Mouse (Mus musculus): Measurements from ENCODE around the gene Creld2. TPM values are rescaled to one million over a fixed set of nuclear protein-coding genes. Genes with fewer than 3 reads are reported as not detected.

The Creld2 gene
- total RNA-seq, 2 experiments from 2014 or later: 20.2 to 25.7 TPM

GRCm38 (mm10) chr15:88829791-88830440, 10.5 kb downstream of the Creld2 start:
- no peak for DNase-seq

- DNase-seq: no peak
Measured at GRCm38 (mm10) chr15:88830696-88831095, 11.2 kb downstream of the Creld2 start.

GRCm38 (mm10) chr15:88831482-88831881, 12.0 kb downstream of the Creld2 start:
- DNase-seq: peak; percentile 89

GRCm38 (mm10) chr15:88832536-88832935, 13.1 kb downstream of the Creld2 start:
- no peak for DNase-seq

- no peak for DNase-seq
Measured at GRCm38 (mm10) chr15:88836031-88836430, 16.6 kb downstream of the Creld2 start.

- DNase-seq: no peak
Measured at GRCm38 (mm10) chr15:88836571-88836970, 17.1 kb downstream of the Creld2 start.

- peak; percentile 78 for DNase-seq
Measured at GRCm38 (mm10) chr15:88837199-88837932, 17.9 kb downstream of the Creld2 start.

- DNase-seq: peak; percentile 64
Measured at GRCm38 (mm10) chr15:88837977-88838376, 18.5 kb downstream of the Creld2 start.

- DNase-seq: peak; percentile 86
Measured at GRCm38 (mm10) chr15:88839271-88839670, 19.8 kb downstream of the Creld2 start.

GRCm38 (mm10) chr15:88840126-88840525, 20.7 kb downstream of the Creld2 start:
- peak; percentile 72 for DNase-seq

- DNase-seq: no peak
Measured at GRCm38 (mm10) chr15:88841160-88841559, 21.7 kb downstream of the Creld2 start.

GRCm38 (mm10) chr15:88841580-88842299, 22.3 kb downstream of the Creld2 start:
- no peak for DNase-seq

- no peak for DNase-seq
Measured at GRCm38 (mm10) chr15:88842300-88842673, 22.8 kb downstream of the Creld2 start.

- no peak for DNase-seq
Measured at GRCm38 (mm10) chr15:88843486-88844097, 24.1 kb downstream of the Creld2 start.

- no peak for DNase-seq
Measured at GRCm38 (mm10) chr15:88844966-88845365, 25.5 kb downstream of the Creld2 start.

GRCm38 (mm10) chr15:88848661-88849060, 29.2 kb downstream of the Creld2 start:
- no peak for DNase-seq

GRCm38 (mm10) chr15:88849621-88850020, 30.2 kb downstream of the Creld2 start:
- DNase-seq: no peak

- peak; percentile 88 for DNase-seq
Measured at GRCm38 (mm10) chr15:88850146-88850826, 30.8 kb downstream of the Creld2 start.

- no peak for DNase-seq
Measured at GRCm38 (mm10) chr15:88851076-88851475, 31.6 kb downstream of the Creld2 start.

- no peak for DNase-seq
Measured at GRCm38 (mm10) chr15:88851507-88852149, 32.2 kb downstream of the Creld2 start.

GRCm38 (mm10) chr15:88853106-88853505, 33.7 kb downstream of the Creld2 start:
- no peak for DNase-seq

All from heart, postnatal 4 days (tissue).